Mouse (Mus musculus) heart, postnatal 4 days (tissue): ENCODE measurements around the gene Tbrg1. TPM values are rescaled to one million over a fixed set of nuclear protein-coding genes. Genes with fewer than 3 reads are reported as not detected.

Experiments
- DNase-seq: peaks from one replicate; pipeline ENCODE4 v3.0.0; 2021
- total RNA-seq, 2 experiments: library from RNA; stranded (reverse); gene quantifications; 2 replicates each; pipeline ENCODE4 v1.2.3; 2021

The Tbrg1 gene
- 10 to 100 TPM; 60.8 to 61.8 TPM for total RNA-seq

DNA sequence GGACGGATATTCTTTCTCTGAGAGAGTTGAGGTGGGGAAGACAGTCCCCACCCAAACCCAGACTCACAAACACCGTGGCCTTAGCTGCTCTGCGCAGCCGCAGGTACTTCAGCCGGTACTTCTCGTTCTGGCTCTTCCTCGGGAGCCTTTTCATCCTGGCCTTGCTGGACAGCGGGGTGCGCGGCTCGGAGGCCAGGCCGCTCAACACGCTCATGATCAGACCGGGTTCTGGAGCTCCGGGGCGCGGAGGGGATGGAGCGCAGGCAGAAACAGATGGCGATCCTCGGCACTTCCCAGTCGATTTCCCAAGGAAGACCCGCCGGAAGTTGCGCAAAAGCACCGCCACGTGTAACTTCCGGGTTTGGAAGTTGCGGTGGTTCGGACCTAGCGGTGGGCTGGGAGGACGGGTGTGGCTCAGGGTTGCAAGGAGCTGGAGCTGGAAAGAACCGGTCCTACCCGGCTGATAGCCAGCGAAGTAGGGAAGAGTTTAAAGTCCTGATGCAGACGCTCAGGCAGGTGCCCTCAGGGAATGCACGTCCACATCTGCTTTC lies at the start of gene Tbrg1:
TSS of gene Tbrg1 (minus strand) at position 382 of the 551 bp plus-strand sequence.
- peak; percentile 88 for DNase-seq

DNA sequence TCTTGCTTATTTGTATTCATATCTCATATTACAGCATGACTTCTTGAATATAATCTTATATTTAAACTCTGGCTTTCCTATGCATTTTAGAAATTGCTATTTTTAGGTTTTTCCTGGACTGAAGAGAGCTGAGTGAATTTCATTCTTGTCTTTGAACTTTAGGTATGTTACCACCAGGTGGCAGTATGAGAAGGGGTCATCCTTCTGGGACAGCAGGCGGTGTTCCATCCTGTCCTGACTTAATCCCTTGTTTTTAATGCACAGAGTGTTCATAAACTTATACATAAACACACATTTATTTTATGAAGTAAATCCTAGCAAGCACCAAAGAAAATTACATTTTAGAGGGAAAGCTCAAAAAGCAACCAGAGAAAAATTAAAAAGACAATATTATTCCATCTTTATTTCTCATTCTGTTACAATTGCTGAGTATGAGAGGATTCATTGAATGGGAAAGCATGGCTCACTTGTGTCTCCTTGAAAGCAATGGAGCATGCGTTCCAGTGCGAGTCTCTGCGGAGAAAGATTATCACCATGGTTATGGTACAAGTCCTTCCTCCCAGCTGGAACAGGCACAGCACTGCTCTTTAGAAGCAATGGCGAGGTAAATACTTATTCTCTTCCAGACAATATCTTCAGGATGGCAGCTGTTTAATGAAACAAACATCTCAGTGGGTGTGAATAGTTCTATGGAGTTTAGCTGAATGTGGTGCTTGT lies 33.0 kb upstream of the Tbrg1 start:
- peak; percentile 26 for DNase-seq

DNA sequence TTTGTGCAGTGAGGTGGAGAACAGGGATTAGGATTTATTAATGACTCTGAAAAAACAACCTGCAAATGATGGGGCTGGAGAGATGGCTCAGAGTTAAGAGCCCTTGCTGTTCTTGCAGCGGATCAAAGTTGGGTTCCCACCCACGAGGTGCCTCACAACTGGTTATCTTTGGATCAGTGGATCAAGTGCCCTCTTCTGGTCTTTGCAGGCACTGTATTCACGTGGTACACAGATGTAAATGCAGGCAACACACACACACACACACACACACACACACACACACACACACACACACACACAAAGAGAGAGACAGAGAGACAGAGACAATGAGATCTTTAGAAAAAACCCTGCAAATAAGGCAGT lies 30.8 kb upstream of the Tbrg1 start:
- no peak for DNase-seq

DNA sequence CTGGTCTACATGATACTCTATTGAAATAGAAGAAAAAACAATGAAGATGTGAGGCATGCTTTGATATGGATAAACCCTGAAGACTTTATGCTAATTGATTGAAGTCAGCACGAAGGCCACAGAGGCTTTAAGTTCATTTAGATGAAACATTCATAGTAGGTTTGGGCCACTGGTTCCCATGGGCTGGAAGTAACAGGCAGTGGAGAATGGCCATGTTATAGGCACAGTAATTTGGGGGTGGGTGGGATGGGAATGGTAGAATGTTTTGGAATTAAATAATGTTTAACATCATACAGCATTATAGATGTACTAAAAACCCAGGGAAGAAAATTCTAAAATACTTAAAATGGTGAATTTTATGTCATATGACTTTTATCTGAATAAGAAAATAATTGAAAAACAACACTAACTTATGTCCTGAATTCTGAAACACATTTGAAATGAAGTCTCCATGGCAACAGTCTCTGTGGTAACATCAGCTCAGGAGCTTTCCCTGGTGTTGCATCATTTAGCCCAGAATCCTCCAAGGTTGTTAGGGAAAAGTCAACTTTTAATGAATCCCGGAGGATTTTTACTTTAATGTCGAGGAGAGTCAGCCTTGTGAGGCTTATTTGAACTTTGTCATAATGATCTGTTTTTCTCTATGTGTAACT lies 30.3 kb upstream of the Tbrg1 start:
- no peak for DNase-seq

DNA sequence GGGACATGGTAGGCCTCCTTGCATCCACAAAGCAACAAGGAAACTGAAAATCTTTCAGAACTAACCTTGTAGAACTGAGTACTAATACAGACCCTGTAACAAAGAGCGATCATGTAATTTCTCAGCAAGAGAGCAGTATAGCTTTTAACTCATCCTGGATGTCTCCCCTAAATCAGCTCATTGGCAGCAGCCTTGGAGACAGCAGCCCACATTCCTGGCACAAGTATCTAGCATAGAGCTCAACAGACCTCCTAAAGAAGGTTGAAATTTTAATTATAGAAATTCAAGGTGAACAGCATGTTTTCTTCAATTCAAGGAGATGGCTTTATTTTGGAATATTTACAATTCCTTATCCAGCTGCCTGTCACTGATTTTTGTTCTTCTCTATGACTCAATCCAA lies 24.0 kb upstream of the Tbrg1 start:
- no peak for DNase-seq

DNA sequence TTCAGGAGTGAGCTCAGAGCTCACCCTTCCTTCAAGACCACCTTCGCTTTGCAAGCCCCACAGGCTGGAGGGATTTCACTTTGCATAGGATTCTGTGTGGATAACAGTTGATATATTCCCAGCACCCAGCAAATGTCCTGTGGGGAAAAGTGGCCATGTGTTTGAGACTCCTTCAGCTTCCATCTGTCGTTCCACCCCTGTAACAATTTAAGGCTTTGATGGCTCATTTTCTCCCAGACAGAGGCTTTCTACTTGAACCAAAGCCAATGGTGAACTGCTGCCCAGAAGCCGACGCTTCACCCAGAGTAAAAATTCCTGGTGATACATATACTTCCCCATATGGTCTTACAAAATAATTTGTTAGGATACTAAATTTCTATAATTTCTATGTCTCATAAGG lies 18.2 kb upstream of the Tbrg1 start:
- no peak for DNase-seq

DNA sequence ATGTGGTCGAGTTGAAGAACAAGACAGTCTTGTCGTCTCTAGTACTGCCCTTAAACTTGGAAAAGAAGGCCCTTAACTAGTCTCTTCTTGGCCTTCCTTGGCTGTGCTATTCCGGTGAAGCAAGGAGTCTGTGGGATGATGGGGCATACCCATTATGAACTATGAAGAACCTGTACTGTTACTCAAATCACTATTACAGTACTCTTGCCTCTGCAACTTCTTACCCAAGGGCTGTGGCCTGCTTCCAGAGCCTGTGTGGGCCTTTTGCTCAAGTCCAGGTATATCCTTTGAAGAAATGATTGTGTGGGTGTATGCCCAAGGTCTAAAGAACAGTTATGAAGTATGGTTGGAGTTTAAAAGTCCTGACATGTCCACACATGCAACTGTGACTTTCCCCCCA lies 13.1 kb upstream of the Tbrg1 start:
- DNase-seq: no peak

DNA sequence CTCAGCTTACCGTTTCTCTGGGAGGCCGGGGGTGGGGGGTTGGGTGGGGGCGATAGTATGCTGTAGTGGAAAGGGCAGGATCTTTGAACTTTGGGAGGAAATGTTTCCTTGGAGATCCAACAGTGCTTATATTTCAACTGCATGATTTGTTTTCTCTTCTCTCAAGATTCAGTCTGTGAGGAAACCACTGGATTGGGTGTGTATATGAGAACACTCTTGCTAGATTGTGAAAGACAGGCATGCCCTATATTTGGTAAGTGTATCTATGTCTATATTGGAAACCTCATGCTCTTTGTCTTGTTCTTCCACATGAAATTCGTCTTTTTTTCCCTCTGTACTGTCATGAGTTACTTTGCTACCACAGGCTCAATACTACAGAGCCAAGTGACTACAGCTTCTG lies 12.6 kb upstream of the Tbrg1 start:
- no peak for DNase-seq

DNA sequence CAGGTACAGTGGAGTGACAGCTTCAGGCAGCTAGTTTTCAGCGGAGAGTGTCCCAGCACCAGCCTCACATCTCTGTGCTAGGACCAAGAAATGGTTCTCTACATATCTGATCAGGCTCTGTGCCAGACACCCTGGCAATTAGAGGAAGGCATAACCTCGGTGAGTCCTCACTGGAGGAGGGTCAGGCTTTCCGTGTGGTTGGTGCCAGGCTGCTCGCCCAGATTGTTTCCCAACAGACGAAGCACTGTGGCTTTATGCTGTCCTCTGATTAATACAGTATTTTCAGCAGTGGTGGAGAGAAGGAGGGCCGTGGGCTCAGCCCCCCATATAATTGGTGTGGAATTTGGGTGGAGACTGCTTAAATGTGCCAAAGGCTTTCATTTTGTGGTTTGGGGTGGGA lies 12.0 kb upstream of the Tbrg1 start, which contains the start of gene Panx3:
TSS of gene Panx3 (minus strand) at position 121 of the 400 bp plus-strand sequence.
- DNase-seq: no peak

DNA sequence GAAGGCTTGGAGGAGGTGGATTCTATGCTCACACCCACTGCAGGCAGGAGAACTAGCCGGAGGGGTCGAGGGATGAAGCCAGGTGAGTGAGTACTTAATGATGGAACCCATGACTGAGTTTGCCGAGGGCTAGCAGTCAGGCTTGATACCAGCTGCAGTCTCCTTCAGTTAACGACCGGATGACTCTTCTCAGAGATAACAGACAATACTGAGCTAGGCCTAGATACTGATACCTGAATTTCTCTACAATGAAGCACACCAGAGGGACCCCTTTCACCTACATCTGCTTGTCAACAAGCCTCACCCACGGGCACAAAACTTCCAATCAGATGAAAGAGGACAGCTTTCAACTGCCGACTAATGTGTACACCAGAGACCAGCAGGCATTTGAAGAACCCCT lies 8.9 kb upstream of the Tbrg1 start:
- DNase-seq: no peak

DNA sequence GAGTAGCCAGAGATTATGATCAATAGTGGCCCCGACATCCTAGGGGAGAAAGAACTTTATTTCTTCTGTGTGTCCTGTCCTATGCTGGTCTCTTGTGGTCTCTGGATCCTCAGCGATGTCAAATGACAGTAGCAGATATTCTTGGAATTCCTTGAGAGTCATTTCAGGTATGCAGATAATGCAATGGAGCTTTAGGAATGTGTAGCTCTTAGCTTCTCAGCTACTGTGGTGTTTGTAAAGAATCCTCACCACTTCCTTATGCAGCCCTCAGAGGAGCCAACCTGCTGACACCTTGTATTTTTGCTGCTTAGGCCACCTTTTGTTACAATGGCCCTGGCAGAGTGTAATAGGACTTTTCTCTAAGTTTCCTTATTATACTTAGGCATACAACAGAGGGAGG lies 7.5 kb upstream of the Tbrg1 start:
- DNase-seq: no peak

DNA sequence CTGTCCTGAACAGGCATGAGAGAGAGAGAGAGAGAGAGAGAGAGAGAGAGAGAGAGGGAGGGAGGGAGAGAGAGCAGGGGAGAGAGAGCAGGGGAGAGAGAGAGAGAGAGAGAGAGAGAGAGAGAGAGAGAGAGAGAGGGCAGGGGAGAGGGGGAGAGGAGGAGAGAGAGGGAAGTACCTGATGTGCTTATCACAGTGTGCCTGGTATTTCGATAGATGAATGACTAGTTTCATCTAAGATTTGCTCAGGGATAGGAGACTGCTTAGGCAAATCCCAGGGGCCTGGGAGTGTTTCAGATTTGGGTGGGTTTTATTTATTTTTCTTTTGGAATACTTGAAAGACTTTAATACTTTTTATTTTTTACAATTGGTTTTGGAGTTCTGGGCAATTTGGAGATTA lies 6.1 kb upstream of the Tbrg1 start:
- DNase-seq: no peak

DNA sequence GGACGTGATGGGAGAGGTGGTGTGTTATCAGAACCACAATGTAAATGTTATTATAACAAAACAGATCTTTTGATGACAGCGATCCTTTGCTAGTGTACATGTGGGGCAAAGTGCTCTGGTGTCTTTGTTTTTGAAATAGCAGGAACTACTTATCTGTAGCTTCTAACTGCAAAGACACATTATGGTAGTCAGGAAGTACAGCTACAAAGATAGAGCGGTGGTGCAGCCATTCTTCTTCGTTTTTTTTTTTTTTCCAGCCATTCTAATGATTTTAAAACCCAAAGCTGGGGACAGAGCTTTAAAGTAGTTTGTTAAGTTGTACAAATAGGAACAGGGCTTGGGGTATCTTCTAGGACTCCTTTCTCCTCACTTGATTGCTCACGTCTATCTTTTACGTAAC lies 2.3 kb upstream of the Tbrg1 start:
- DNase-seq: no peak

DNA sequence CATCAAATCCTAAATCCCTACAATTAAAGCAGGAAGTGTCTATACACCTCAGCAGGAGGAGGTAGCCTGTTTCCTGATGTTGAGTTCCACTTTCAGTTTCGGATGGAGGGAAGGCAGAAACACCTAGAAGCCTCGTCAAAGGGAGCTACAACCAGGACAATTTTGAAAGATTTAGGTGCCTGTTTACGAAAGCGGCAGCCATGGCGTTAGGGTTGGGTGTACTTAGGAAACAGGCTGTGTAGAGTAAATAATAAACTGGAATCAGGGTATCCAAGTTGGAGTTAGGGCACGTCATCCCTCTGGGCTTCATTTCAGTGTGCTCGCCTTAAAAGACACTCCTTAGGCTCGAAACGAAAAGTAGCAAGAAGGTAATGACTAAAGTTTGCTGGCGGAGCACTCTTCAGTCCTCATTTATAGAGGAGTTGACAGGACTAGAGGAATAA lies 652 bp downstream of the Tbrg1 start:
- no peak for DNase-seq

DNA sequence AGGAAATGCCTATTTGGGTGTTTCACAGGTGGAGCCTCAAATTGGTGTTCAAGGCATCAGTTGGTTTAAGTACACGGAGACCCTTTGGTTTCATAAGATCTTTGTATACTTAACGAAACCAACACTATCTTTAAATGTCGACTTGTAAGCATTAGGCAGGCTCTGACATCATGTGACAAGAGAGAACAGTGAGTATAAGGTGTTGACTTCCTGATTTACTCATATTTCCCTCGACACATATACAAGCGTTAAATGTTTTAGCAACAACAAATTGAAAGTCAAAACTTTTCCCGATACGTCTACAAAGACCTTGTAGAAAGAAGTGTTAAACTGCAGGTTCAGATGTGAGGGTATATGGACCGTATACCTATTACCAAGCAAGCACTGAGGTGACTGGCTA lies 1.2 kb downstream of the Tbrg1 start:
- no peak for DNase-seq

DNA sequence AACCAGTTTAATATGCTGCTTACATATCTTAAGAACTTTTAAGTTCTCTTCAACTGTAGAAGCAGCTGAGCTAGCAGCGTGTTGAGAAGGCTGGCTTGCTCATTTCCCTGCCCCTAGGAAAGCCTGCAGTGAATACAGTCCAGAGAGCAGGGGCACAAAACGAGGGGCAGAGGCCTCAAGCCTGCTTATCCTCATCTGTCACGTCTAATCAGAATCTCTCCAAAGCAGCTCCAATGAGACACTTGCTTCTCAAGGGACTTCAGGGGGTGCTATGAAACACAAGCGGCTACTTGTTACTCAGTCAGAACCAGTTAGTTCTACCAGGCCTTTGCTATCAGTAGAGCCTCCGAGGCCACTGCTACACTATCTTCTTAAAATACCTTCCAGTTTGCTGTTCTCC lies 3.3 kb downstream of the Tbrg1 start:
- no peak for DNase-seq

DNA sequence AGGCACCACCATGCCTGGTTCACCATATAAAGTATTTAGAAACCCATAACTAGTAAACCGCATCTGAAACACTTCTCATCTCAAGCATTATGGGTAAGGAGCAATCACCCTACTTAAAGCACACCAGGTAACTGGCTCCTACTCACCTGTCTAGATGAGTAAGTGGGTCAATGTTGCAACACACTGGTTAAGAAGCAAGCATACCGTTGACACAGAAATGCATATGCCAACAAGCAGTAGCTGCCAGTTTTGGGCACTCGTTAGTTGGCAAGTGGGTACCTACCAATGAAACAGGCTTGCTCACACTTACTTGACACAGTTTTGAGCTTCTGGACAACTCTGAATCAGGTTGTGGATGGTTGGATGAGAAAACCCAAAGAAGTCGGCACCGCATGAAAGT lies 6.5 kb downstream of the Tbrg1 start:
- DNase-seq: no peak

DNA sequence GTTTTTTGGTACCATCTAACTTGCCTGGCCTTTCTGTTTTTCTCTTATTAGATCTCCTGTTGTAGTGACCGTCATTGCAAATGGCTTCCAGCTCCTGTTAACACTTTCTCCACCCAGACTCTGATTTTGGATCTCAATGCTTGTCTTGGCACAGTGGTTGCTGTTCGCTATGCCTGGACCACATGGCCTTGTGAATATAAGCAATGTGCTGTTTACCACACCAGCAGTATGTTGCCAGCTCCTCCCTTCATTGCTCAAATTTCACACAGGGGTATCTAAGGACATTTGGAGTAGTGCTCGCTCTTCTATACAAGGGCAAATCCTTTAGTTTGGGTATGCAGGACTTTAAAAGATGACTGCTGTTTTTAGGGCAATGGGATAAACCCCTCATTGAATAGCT lies 10.9 kb downstream of the Tbrg1 start:
- no peak for DNase-seq

DNA sequence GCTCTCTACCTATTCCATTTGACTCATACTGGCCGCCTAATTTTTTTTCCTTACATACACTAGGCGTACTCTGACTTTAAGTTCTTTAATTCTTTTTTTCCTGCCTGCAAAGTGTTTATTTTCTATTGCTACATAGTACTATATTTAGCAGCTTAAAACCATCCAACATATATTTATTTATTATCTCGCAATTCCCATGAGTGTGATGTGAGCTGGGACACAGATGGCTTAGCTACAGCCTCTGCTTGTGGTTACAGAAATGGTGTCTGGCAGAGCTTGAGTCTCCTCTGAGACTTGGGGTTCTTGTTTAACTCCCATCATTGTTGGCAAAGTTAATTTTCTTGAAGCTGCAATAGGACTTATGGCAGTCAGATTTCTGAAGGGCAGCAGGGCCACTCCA lies 18.4 kb downstream of the Tbrg1 start:
- DNase-seq: no peak

DNA sequence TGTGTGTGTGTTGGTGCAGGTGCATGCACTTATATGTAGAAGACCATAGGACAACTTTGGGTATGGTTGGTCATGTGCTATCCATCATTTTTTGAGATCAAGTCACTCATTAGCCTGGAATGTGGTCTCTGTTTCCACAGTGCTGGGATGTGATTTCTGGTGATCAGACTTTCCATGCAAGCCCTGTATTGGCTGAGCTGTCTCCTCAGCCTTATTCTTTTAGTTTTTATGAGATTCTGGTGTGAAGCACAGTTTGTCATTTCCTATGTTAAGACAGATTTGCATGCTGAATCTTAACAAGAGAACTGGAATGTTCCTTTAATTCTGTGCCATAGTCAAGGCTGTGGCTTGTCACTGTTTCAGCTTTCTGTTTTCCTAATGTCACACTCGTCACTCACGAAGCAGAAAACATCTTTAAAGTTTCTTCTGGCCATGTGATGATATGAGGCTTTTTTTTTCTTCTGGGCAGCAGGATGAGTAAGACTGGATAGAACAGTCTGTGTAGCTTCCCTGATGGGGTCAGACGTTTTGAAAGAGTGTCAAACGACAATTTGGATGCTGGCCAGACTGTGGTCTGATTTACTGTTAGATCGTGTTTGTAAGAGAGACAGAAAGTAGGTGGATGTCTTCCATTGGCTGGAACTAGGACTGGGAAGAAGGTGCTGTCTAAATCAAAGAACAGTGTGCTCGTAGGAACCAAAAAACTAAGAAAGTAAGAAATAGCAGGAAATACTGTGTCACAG lies 20.1 kb downstream of the Tbrg1 start:
- DNase-seq: no peak

DNA sequence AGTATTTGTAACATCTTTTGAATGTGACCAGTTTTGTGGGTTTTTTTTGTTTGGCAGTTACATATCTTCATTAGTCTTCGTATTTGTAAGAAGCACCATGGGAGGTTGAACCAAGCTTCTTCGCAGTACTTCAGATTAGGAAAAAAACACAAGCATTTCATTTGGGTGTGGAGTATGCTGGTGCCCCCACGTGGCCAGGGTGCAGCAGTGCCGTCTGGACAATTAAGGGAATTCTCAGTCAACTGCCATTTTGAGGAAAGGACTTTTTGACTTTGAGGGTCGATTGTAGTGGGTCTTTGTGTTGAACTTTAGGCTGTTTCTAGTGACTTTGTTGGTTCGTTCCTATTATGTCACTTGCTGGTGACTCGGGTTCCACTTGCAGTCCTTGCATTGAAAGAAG lies 20.8 kb downstream of the Tbrg1 start:
- DNase-seq: peak; percentile 67

DNA sequence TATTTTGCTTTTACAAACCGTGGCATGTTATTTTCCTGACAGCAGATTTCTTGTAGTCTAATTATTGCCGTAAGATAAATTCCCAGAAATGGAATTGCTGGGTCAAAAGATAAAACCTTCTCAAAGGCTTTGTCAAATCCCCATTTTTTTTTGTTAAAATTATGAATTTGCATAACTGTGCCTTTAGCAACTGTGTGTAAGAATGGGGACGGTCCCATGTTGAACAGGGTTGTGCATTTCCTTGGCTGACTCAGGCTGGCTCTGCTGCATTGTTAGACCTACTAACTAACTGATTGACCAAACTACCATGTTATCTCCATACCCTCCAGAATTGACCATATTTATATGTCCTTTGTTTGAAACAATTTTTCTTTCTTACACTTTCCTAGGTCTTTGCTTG lies 22.8 kb downstream of the Tbrg1 start:
- DNase-seq: no peak

DNA sequence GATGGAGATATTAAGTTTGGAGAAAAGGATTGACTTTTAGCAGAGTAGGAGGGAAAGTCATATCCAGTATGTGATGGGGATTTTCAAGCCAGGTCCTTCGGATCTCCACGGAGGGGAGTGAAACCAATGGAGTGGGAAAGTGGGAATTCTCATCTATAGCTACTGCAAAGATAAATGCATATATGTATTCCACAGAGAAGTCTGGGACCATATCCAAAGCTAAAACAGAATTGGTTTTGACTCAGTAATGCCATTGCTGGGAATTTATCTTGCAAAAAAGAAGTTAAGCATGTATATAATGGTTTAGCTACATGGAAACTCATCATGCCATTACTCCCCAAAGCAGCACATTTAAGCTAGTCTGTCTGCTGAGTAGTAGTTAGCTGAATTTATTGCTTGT lies 24.8 kb downstream of the Tbrg1 start:
- DNase-seq: no peak

DNA sequence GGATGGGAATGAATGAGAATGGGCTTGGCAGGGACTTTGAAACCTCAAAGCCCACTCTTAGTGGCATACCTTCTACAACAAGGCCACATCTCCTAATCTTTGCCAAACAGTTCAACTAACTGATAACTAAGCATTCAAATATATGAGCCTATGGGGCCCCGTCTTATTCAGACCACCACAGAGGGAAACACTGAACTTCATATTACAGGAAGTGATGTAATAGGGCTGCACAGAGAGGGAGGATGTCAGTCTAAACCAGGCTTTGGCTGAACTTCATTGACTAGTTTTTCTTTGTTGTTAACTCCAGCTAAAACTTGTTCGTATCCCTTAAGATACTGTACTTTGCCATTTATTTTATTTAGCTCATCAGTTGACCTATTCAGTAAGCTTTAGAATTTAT lies 27.2 kb downstream of the Tbrg1 start:
- no peak for DNase-seq
